Mouse (Mus musculus) lung, postnatal 0 days (tissue): Measurements from ENCODE around the gene Mrps25.

Experiments used
- CTCF ChIP-seq: IDR thresholded peaks from 2 replicates; pipeline ENCODE4 v1.5.1; 2016; ENCODE audit warnings: antibody characterized with exemption, mild to moderate bottlenecking
- EP300 ChIP-seq: IDR thresholded peaks from 2 replicates; pipeline ENCODE4 v1.6.1; 2016; ENCODE audit warnings: antibody characterized with exemption, mild to moderate bottlenecking, control low read depth

DNA sequence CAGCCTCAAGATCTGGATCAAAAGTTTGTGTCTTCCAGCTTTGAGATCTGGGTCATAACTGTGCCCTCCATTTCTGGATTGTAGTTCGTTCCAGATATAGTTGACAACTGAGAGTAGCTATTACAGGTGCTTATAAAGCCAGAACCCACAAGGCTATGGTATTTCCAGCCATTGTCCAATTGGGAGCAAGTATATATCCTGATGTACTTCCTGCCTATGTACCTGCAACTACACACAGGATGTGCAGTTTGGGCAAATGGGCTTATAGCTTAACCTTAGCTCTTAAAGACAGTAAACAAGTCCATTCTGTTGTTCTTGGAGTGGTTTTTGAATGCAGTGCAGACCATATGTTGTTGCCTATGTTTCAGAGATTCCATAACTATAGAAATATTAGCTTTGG is 52.4 kb downstream of the Mrps25 start:
- TF ChIP-seq CTCF (no peak), EP300 (no peak)
